Mouse (Mus musculus) adrenal gland, adult (tissue): Measurements from ENCODE around the gene Ptpn1.

Source experiments
- DNase-seq, 2 experiments: peaks; one replicate each; pipeline ENCODE4 v3.0.0; 2022 to 2023; ENCODE audit warnings: low spot score in 1 of 2; ENCODE audit not compliant: inconsistent age in 2 of 2

Gene Ptpn1

GRCm38 (mm10) chr2:167965911-167966310, 34.1 kb downstream of the Ptpn1 start:
- no peak for DNase-seq

- DNase-seq, result no peak
Measured at GRCm38 (mm10) chr2:167968504-167968903, 36.6 kb downstream of the Ptpn1 start.

GRCm38 (mm10) chr2:167969851-167970541, 38.1 kb downstream of the Ptpn1 start:
- DNase-seq, result no peak

- DNase-seq, result no peak
Measured at GRCm38 (mm10) chr2:167972146-167972545, 40.3 kb downstream of the Ptpn1 start.

GRCm38 (mm10) chr2:167972809-167973208, 41.0 kb downstream of the Ptpn1 start:
- DNase-seq, result no peak

GRCm38 (mm10) chr2:167975746-167976145, 43.9 kb downstream of the Ptpn1 start:
- no peak for DNase-seq

GRCm38 (mm10) chr2:167978271-167978670, 46.4 kb downstream of the Ptpn1 start:
- no peak for DNase-seq

GRCm38 (mm10) chr2:167980391-167980790, 48.5 kb downstream of the Ptpn1 start:
- no peak for DNase-seq

- peak in 1 of 2 experiments; percentile 65 for DNase-seq
Measured at GRCm38 (mm10) chr2:167982646-167983045, 50.8 kb downstream of the Ptpn1 start.

GRCm38 (mm10) chr2:167984371-167984770, 52.5 kb downstream of the Ptpn1 start:
- no peak for DNase-seq

GRCm38 (mm10) chr2:167984946-167985345, 53.1 kb downstream of the Ptpn1 start:
- DNase-seq, result peak in 1 of 2 experiments; percentile 31

GRCm38 (mm10) chr2:167986762-167987161, 54.9 kb downstream of the Ptpn1 start:
- DNase-seq, result peak in 1 of 2 experiments; percentile 54

- no peak for DNase-seq
Measured at GRCm38 (mm10) chr2:167987640-167988039, 55.8 kb downstream of the Ptpn1 start.

- DNase-seq, result peak in 1 of 2 experiments; percentile 33
Measured at GRCm38 (mm10) chr2:167989310-167989709, 57.5 kb downstream of the Ptpn1 start.

GRCm38 (mm10) chr2:167993260-167993659, 61.4 kb downstream of the Ptpn1 start:
- DNase-seq, result no peak

- DNase-seq, result no peak
Measured at GRCm38 (mm10) chr2:167995870-167996635, 64.2 kb downstream of the Ptpn1 start.

- no peak for DNase-seq
Measured at GRCm38 (mm10) chr2:167996672-167997215, 64.9 kb downstream of the Ptpn1 start.

GRCm38 (mm10) chr2:167997562-167997961, 65.7 kb downstream of the Ptpn1 start:
- no peak for DNase-seq

- DNase-seq, result no peak
Measured at GRCm38 (mm10) chr2:167999145-167999743, 67.4 kb downstream of the Ptpn1 start.

GRCm38 (mm10) chr2:168002188-168002587, 70.3 kb downstream of the Ptpn1 start:
- DNase-seq, result no peak

- no peak for DNase-seq
Measured at GRCm38 (mm10) chr2:168002884-168003283, 71.0 kb downstream of the Ptpn1 start.

GRCm38 (mm10) chr2:168003431-168003830, 71.6 kb downstream of the Ptpn1 start:
- no peak for DNase-seq
